33 mouse cellular contexts compared by ENCODE assay signal in the genomic region with DNA sequence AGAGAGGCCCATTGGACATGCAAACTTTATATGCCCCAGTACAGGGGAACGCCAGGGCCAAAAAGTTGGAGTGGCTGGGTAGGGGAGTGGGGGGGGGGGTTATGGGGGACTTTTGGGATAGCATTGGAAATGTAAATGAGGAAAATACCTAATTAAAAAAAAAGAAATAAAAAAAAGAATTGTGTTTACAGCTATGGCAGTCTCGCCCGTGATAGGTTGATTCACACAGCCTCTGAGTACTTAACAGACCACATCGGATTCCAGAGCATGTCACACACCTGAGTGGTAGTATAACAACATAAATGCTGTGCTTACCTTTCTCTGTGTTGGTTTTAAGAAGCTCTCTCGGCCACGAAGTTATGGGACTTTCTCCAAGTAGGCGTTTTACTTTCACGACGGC. TPM values are rescaled to one million over a fixed set of nuclear protein-coding genes. Genes with fewer than 3 reads are reported as not detected.
"Had no signal": no experiment of that assay in that cellular context is flagged by ENCODE, and none has a peak within 500 bp of the region (broad histone marks: within the 10 kb centered on the region; RNA-seq: fewer than 3 reads in every experiment).

A gene (plus strand): TSS at position 301 of the 400 bp plus-strand sequence.

RNA-seq across cellular contexts. Expression of the gene that starts here (rescaled TPM):
- total RNA-seq: left cerebral cortex, adult 18-20 months; left cerebral cortex, adult 2 months; left cerebral cortex, adult 8-10 months; left cerebral cortex, postnatal 14 days; left cerebral cortex, postnatal 25 days; left cerebral cortex, postnatal 36 days; liver, adult 2 months; megakaryocyte progenitor cell, adult 5-6 weeks; megakaryocyte, adult 5-6 weeks; megakaryocyte-erythroid progenitor cell, adult 5-6 weeks; midbrain, postnatal 0 days; monocyte, adult 5-6 weeks had no signal
- polyA plus RNA-seq: limb, embryonic 10.5 days; limb, embryonic 11.5 days; limb, embryonic 12.5 days; limb, embryonic 13.5 days; limb, embryonic 14.5 days; limb, embryonic 15.5 days; liver, adult 2 months; liver, embryonic 11.5 days; liver, embryonic 12.5 days; liver, embryonic 13.5 days; liver, embryonic 14.5 days; liver, embryonic 15.5 days; liver, embryonic 16.5 days; liver, postnatal 0 days; lung, adult 2 months; macrophage; midbrain, embryonic 10.5 days; midbrain, embryonic 11.5 days; midbrain, embryonic 12.5 days; midbrain, embryonic 13.5 days; myocyte; neural tube, embryonic 11.5 days had no signal
